Mouse (Mus musculus) CH12.LX (cell line): ENCODE data around the gene Irf8. TPM values are rescaled to one million over a fixed set of nuclear protein-coding genes. Genes with fewer than 3 reads are reported as not detected.

ENCODE experiments used
- DNase-seq: peaks from one replicate; pipeline ENCODE4 v3.0.0-alpha.2; 2013; ENCODE audit errors: extremely low read depth
- H3K27ac ChIP-seq: 2 replicates; pipeline ENCODE4 v1.5.1; 2012; ENCODE audit warnings: low read depth, mild to moderate bottlenecking, control low read depth, moderate library complexity; ENCODE audit not compliant: insufficient read depth
- H3K27me3 ChIP-seq: replicated peaks from 2 replicates; pipeline ENCODE3; 2012; ENCODE audit warnings: inconsistent platforms
- H3K36me3 ChIP-seq, 2 experiments: replicated peaks in 1 of 2; 2 replicates each; pipeline versions ENCODE3 to v1.6.1; 2012; ENCODE audit warnings: inconsistent platforms in 1 of 2, low read length in 1 of 2, mild to moderate bottlenecking in 1 of 2, mixed read lengths in 1 of 2, moderate library complexity in 1 of 2; ENCODE audit not compliant: control insufficient read depth in 1 of 2, insufficient read depth in 1 of 2
- H3K4me1 ChIP-seq, 2 experiments: 2 replicates each; pipeline ENCODE4 v1.6.1; 2012; ENCODE audit warnings: inconsistent platforms in 1 of 2, moderate library complexity in 1 of 2; ENCODE audit not compliant: insufficient read depth in 2 of 2, control insufficient read depth in 1 of 2
- H3K4me2 ChIP-seq: 2 replicates; pipeline ENCODE4 v1.6.1; 2012; ENCODE audit warnings: low read depth, mild to moderate bottlenecking, control low read depth; ENCODE audit not compliant: poor library complexity, insufficient read depth, severe bottlenecking
- H3K4me3 ChIP-seq, 3 experiments: fragments of 150-350 bp in 1 of 3; sonication (generic) in 1 of 3; replicated peaks in 1 of 3; 2 replicates each; pipeline versions ENCODE3 to v1.5.1; 2011 to 2012; ENCODE audit warnings: low read depth in 2 of 3, low read length in 2 of 3, mild to moderate bottlenecking in 2 of 3, moderate library complexity in 2 of 3, control low read depth in 1 of 3, improper control_type of control experiment in 1 of 3, inconsistent platforms in 1 of 3, mixed read lengths in 1 of 3; ENCODE audit not compliant: poor library complexity in 1 of 3
- H3K79me2 ChIP-seq: replicated peaks from 2 replicates; pipeline ENCODE4 v1.6.1; 2012; ENCODE audit warnings: mild to moderate bottlenecking, moderate library complexity; ENCODE audit not compliant: control insufficient read depth, poor library complexity, insufficient read depth, severe bottlenecking; ENCODE audit errors: extremely low read depth
- H3K9ac ChIP-seq: 2 replicates; pipeline ENCODE4 v1.6.1; 2012; ENCODE audit warnings: low read depth, mild to moderate bottlenecking, control low read depth, moderate library complexity; ENCODE audit not compliant: insufficient read depth
- H3K9me3 ChIP-seq: replicated peaks from 2 replicates; pipeline ENCODE3; 2012; ENCODE audit warnings: low read length, inconsistent platforms, mixed read lengths
- BHLHE40 ChIP-seq: IDR thresholded peaks from 2 replicates; pipeline ENCODE4 v1.6.1; 2011; ENCODE audit warnings: mild to moderate bottlenecking, low read depth, low read length, improper control_type of control experiment
- CHD1 ChIP-seq: IDR thresholded peaks from 2 replicates; pipeline ENCODE4 v1.6.1; 2012; ENCODE audit warnings: low read depth, low read length, improper control_type of control experiment, inconsistent platforms
- E2F4 ChIP-seq: IDR thresholded peaks from 2 replicates; pipeline ENCODE4 v1.6.1; 2011; ENCODE audit warnings: low read depth, low read length, improper control_type of control experiment; ENCODE audit not compliant: insufficient replicate concordance
- ELF1 ChIP-seq: IDR thresholded peaks from 2 replicates; pipeline ENCODE4 v1.6.1; 2014; ENCODE audit warnings: low read depth, mild to moderate bottlenecking, inconsistent platforms, low read length, improper control_type of control experiment
- EP300 ChIP-seq: IDR thresholded peaks from 2 replicates; pipeline ENCODE4 v1.6.1; 2011; ENCODE audit warnings: low read length, improper control_type of control experiment
- HCFC1 ChIP-seq: IDR thresholded peaks from 2 replicates; pipeline ENCODE4 v1.6.1; 2012; ENCODE audit warnings: low read depth, mild to moderate bottlenecking, inconsistent platforms, low read length, improper control_type of control experiment
- JUND ChIP-seq: conservative IDR thresholded peaks from 2 replicates; pipeline ENCODE4 v1.6.1; 2011; ENCODE audit warnings: low read depth, low read length, improper control_type of control experiment
- KAT2A ChIP-seq: IDR thresholded peaks from 2 replicates; pipeline ENCODE4 v1.6.1; 2012; ENCODE audit warnings: low read length, improper control_type of control experiment, inconsistent platforms; ENCODE audit not compliant: insufficient replicate concordance
- MAX ChIP-seq: IDR thresholded peaks from 2 replicates; pipeline ENCODE4 v1.6.1; 2011; ENCODE audit warnings: low read length, improper control_type of control experiment
- MAZ ChIP-seq: IDR thresholded peaks from 2 replicates; pipeline ENCODE4 v1.6.1; 2012; ENCODE audit warnings: low read depth, mild to moderate bottlenecking, inconsistent platforms, low read length, improper control_type of control experiment, moderate library complexity
- MXI1 ChIP-seq: IDR thresholded peaks from 2 replicates; pipeline ENCODE4 v1.6.1; 2011; ENCODE audit warnings: mild to moderate bottlenecking, low read depth, low read length, improper control_type of control experiment
- MYC ChIP-seq: IDR thresholded peaks from 2 replicates; pipeline ENCODE4 v1.6.1; 2011; ENCODE audit warnings: low read depth, mild to moderate bottlenecking, improper control_type of control experiment, low read length
- NRF1 ChIP-seq: IDR thresholded peaks from 2 replicates; pipeline ENCODE4 v1.6.1; 2014; ENCODE audit warnings: low read depth, mild to moderate bottlenecking, inconsistent platforms, low read length, improper control_type of control experiment, moderate library complexity
- POLR2A ChIP-seq: IDR thresholded peaks from 2 replicates; pipeline ENCODE4 v1.6.1; 2011; ENCODE audit warnings: low read depth, mild to moderate bottlenecking, improper control_type of control experiment, low read length
- RCOR1 ChIP-seq: conservative IDR thresholded peaks from 2 replicates; pipeline ENCODE4 v1.6.1; 2012; ENCODE audit warnings: low read depth, mild to moderate bottlenecking, inconsistent platforms, low read length, improper control_type of control experiment
- SMC3 ChIP-seq: IDR thresholded peaks from 2 replicates; pipeline ENCODE4 v1.6.1; 2011; ENCODE audit warnings: low read depth, low read length, improper control_type of control experiment
- TBP ChIP-seq: conservative IDR thresholded peaks from 2 replicates; pipeline ENCODE4 v1.6.1; 2011; ENCODE audit warnings: low read depth, low read length, improper control_type of control experiment
- TCF12 ChIP-seq: IDR thresholded peaks from 2 replicates; pipeline ENCODE4 v1.6.1; 2014; ENCODE audit warnings: low read depth, mild to moderate bottlenecking, inconsistent platforms, low read length, improper control_type of control experiment
- USF1 ChIP-seq: IDR thresholded peaks from 2 replicates; pipeline ENCODE4 v1.6.1; 2014; ENCODE audit warnings: low read depth, mild to moderate bottlenecking, inconsistent platforms, low read length, improper control_type of control experiment
- USF2 ChIP-seq: conservative IDR thresholded peaks from 2 replicates; pipeline ENCODE4 v1.6.1; 2011; ENCODE audit warnings: low read depth, low read length, improper control_type of control experiment
- ZNF384 ChIP-seq: IDR thresholded peaks from 2 replicates; pipeline ENCODE4 v1.6.1; 2012; ENCODE audit warnings: low read depth, low read length, improper control_type of control experiment, inconsistent platforms
- dilution Hi-C: fragments of 300-500 bp; cut with MboI; formaldehyde crosslinking; loops from 2 replicates; pipeline ENCODE4 v1.14.3; 2020; ENCODE audit warnings: low sequenced_read_pairs; ENCODE audit not compliant: extremely low pct_unique_long_range_greater_than_20kb, extremely low pct_ligation_motif_present
- in situ Hi-C: fragments of 300-500 bp; cut with MboI; formaldehyde crosslinking; loops from 3 replicates; pipeline ENCODE4 v1.14.3; 2019; ENCODE audit warnings: low sequenced_read_pairs, low pct_ligation_motif_present, low pct_unique_long_range_greater_than_20kb, mixed read lengths
- polyA plus RNA-seq: library from polyadenylated mRNA; unstranded; fragments of >175 nt; gene quantifications from 2 replicates; pipeline ENCODE4 v1.2.1, GENCODE M21; 2012; ENCODE audit warnings: low read depth; ENCODE audit not compliant: insufficient read length
- total RNA-seq, 2 experiments: library from RNA; depleted of rRNA; stranded (reverse); fragments of 300-350 nt in 1 of 2; fragments of >200 nt in 1 of 2; gene quantifications; 2 replicates each; pipeline ENCODE4 v1.2.3; 2012 to 2014

The Irf8 gene
- total and polyA plus RNA-seq, 3 experiments = 13.3 to 34.3 (median 17.7) TPM

GRCm38 (mm10) chr8:120725576-120725950 is 10.6 kb upstream of the Irf8 start:
- TF ChIP-seq KAT2A (no peak), MAZ (peak; percentile 38; the same call in 1 of the 2 replicates), NRF1 (0 out of 2 replicates have a peak, but pooled peaks have one; percentile 4), BHLHE40 (no peak), TBP (0 out of 2 replicates have a peak, but pooled peaks have one; percentile 5), ZNF384 (0 out of 2 replicates have a peak, but pooled peaks have one; percentile 4), MAX (peak; percentile 52; the same call in 1 of the 2 replicates)
- Histone ChIP-seq H3K9ac (peak overlapping the region; percentile 33; the same call in 1 of the 2 replicates), H3K4me2 (peak overlapping the region; percentile 72), H3K27me3 (peaks cover 11% of the 10 kb centered on the region), H3K79me2 (no peaks in the 10 kb centered on the region), H3K4me3 (peak overlapping the region in 1 of 3 experiments; percentile 24), H3K36me3 (no peaks in the 10 kb centered on the region), H3K27ac (peak overlapping the region; percentile 89), H3K9me3 (peaks cover 24% of the 10 kb centered on the region), H3K4me1 (peaks cover 20 to 30% of the 10 kb centered on the region in 2 experiments)
- dilution Hi-C loops (no loop called here), in situ Hi-C loops (no loop called here)
- no peak for DNase-seq

- TF ChIP-seq E2F4 (no peak), RCOR1 (no peak), ELF1 (no peak), TCF12 (no peak), USF1 (no peak), SMC3 (no peak), MYC (no peak), POLR2A (no peak), JUND (no peak), EP300 (no peak), USF2 (no peak), HCFC1 (no peak), CHD1 (no peak), MXI1 (no peak)
- Histone ChIP-seq H3K4me3 (no peak overlapping the region), H3K36me3 (no peaks in the 10 kb centered on the region), H3K27me3 (peaks cover 10% of the 10 kb centered on the region), H3K4me2 (peak overlapping the region; percentile 72), H3K4me1 (peaks cover 18 to 27% of the 10 kb centered on the region in 2 experiments), H3K79me2 (no peaks in the 10 kb centered on the region), H3K9me3 (peaks cover 24% of the 10 kb centered on the region), H3K27ac (peak overlapping the region; percentile 89), H3K9ac (no peak overlapping the region)
- dilution Hi-C loops (no loop called here), in situ Hi-C loops (no loop called here)
- DNase-seq = peak; percentile 28
Observed at GRCm38 (mm10) chr8:120726051-120726450, 10.1 kb upstream of the Irf8 start.
